Mouse (Mus musculus) bone marrow macrophage, adult 2 months (primary cell): Measurements from ENCODE around the gene Wnt10a. TPM values are rescaled to one million over a fixed set of nuclear protein-coding genes. Genes with fewer than 3 reads are reported as not detected.
"Not testable (repeated sequence)": the region's sequence is repeated elsewhere in the genome, so short reads cannot be mapped to it uniquely, and the experiment has no call there.

ENCODE experiments used
- H3K27ac ChIP-seq: 2 replicates; pipeline ENCODE4 v1.5.1; 2012; ENCODE audit warnings: low read depth, low read length; ENCODE audit not compliant: insufficient read depth
- H3K4me1 ChIP-seq: 2 replicates; pipeline ENCODE4 v1.6.1; 2012; ENCODE audit warnings: low read length; ENCODE audit not compliant: control insufficient read depth, insufficient read depth
- H3K4me3 ChIP-seq: 2 replicates; pipeline ENCODE4 v1.5.1; 2012; ENCODE audit warnings: mild to moderate bottlenecking, low read length, moderate library complexity; ENCODE audit not compliant: insufficient read depth
- CTCF ChIP-seq: IDR thresholded peaks from 2 replicates; pipeline ENCODE4 v1.5.1; 2012; ENCODE audit warnings: low read depth, mild to moderate bottlenecking, low read length, moderate library complexity
- POLR2A ChIP-seq: IDR thresholded peaks from 2 replicates; pipeline ENCODE4 v1.6.1; 2012; ENCODE audit warnings: mild to moderate bottlenecking, low read depth, low read length, borderline replicate concordance
- polyA plus RNA-seq: library from polyadenylated mRNA; stranded (reverse); fragments of >200 nt; gene quantifications from 2 replicates; pipeline ENCODE4 v1.2.4, GENCODE M21; 2012; ENCODE audit not compliant: missing spikeins, insufficient read depth, insufficient read length

The Wnt10a gene
- polyA plus RNA-seq, 1 experiment: not detected

DNA sequence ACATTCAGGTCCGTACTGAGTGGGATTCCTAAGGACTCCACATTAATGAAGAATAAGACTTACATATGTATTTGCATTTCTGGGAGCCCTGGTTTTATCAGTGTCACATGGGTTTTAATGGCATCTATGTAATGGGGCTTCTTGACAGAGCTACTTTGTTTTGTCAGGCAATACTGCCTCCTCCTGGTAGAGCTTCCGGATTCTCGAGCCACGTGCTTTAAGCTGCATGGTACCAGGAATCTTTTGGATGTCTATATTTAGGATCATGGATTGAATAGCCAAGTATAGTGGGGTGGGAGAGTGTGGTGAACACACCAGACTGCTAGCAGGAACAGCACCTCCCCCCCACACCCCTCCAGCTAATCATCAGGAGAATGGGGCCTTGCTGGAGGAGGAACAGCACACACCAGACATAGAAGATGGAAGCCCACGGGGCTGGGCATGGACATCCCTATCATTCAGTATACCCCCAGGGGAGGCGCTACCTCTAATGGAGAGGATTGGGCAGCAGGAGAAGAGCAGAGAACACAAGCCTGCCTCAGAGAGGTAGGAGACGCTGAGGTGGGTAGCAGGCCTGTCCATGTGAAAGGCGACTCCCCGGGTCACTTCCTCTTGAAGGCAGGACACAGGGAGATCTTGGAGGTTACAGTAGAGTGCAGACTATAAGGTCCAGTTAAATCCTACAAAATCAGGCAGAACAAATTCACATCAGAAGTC, 23.8 kb downstream of the Wnt10a start:
- peaks cover 8% of the 10 kb centered on the region for H3K4me1 ChIP-seq
- TF ChIP-seq POLR2A: no peak
- no peak for TF ChIP-seq CTCF
- H3K27ac ChIP-seq: no peak overlapping the region
- no peak overlapping the region for H3K4me3 ChIP-seq

GRCm38 (mm10) chr1:74815965-74816364, 24.6 kb downstream of the Wnt10a start:
- H3K27ac ChIP-seq, H3K4me1 ChIP-seq, H3K4me3 ChIP-seq: not testable (repeated sequence)

DNA sequence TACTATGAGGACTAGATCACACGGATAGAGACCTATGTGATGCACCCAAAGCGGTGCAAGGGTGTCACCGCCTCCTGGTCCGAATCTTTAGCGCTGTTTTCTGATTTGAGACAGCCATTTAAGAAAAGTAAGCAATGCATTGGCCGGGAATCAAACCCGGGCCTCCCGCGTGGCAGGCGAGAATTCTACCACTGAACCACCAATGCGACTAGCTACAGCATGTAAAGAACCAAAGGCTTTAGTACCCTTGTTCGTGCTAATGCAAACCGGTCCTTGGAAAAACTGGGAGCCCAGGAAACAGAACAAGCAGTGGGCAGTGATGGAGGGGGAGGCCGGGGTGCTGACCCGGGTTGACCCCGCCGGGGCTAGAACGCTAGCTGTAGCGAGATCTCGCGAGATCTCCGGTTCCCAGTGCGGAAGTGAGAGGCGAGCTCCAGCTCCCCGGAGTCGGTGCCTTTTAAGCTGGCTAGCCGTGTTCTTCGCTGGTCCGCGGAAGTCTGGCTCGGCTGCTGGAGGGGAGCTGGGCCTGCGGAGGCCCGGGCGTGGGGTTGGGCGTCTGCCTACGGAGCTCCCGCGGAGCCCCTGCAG, 25.4 kb downstream of the Wnt10a start:
- peak overlapping the region; percentile 80 for H3K27ac ChIP-seq
- peak overlapping the region; percentile 87 for H3K4me3 ChIP-seq
- TF ChIP-seq CTCF: no peak
- no peak for TF ChIP-seq POLR2A
- H3K4me1 ChIP-seq: peaks cover 8% of the 10 kb centered on the region

- H3K4me1 ChIP-seq: peaks cover 8% of the 10 kb centered on the region
- peak overlapping the region; percentile 80 for H3K27ac ChIP-seq
- H3K4me3 ChIP-seq: peak overlapping the region; percentile 87
- TF ChIP-seq POLR2A: no peak
- no peak for TF ChIP-seq CTCF
These were observed 25.9 kb downstream of the Wnt10a start for GRCm38 (mm10) chr1:74817219-74817618.

GRCm38 (mm10) chr1:74818509-74818908, 27.2 kb downstream of the Wnt10a start:
- TF ChIP-seq POLR2A: no peak
- TF ChIP-seq CTCF: no peak
- H3K4me3 ChIP-seq: no peak overlapping the region

DNA sequence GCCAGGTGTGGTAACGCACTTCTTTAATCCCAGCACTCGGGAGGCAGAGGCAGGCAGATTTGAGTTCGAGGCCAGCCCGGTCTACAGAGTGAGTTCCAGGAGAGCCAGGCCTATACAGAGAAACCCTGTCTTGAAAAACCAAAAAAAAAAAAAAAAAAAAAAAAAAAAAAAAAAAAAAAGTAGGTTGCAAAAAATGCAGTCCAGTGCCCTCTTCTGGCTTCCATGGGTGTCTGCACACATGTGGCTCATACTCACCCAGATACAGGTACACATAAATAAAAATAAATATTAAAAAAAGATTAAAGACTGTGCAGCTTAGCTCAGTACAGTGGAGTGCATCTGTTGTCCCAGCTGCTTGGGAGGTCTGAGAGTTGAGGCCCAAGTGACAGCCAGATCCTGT, 32.3 kb downstream of the Wnt10a start:
- not testable (repeated sequence) for H3K4me3 ChIP-seq, H3K27ac ChIP-seq, H3K4me1 ChIP-seq

More at GRCm38 (mm10) chr1:74818509-74818908, 27.2 kb downstream of the Wnt10a start:
- Histone ChIP-seq H3K4me1 (peaks cover 8% of the 10 kb centered on the region), H3K27ac (no peak overlapping the region)

DNA sequence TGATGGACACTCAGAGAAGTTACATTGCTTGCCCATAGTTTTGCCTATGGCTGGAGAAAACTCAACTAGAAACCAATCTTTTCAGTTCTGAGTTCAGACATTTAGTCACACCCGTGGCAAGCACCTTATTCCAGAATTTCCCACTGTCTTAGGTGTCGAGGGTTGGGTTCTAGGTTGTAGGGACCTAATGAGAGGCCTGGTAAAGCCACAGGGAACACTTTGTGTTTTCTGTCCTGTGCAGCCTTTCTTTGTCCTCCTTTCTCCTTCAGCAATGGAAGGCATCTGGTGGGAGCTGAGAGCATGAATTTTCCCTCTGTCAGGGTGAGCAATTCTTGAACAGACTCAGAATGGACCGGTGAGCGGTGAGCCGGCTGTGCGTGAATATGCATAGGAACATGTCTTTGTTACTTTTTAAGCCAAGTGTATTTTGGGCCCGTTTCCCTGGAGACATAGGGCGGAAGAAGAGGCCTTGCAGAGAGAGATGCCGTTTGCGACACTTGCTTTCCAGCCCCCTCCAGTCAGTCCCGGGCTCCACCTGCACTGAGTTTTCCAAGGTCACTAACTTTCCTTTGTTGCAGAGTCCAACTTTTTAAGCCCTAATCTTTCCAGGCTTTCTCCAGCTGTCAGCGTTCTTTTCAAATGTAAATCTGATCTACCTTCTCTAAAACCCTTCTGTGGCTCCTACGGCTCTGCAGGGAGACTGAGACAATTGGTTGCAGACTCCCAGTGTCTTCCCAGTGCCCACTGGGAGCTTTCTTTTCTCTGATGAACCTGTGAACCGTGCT, 33.4 kb downstream of the Wnt10a start:
- H3K4me3 ChIP-seq: no peak overlapping the region
- no peak for TF ChIP-seq POLR2A
- no peak for TF ChIP-seq CTCF
- no peak overlapping the region for H3K27ac ChIP-seq
- H3K4me1 ChIP-seq: peaks cover 3% of the 10 kb centered on the region

- Histone ChIP-seq H3K27ac (no peak overlapping the region), H3K4me3 (no peak overlapping the region), H3K4me1 (peaks cover 9% of the 10 kb centered on the region)
- TF ChIP-seq POLR2A (no peak), CTCF (no peak)
These were observed 38.7 kb downstream of the Wnt10a start for GRCm38 (mm10) chr1:74830061-74830460.

GRCm38 (mm10) chr1:74833255-74833654, 41.9 kb downstream of the Wnt10a start:
- no peak for TF ChIP-seq POLR2A
- no peak overlapping the region for H3K27ac ChIP-seq
- H3K4me1 ChIP-seq: peaks cover 9% of the 10 kb centered on the region
- no peak overlapping the region for H3K4me3 ChIP-seq

GRCm38 (mm10) chr1:74843090-74843489, 51.8 kb downstream of the Wnt10a start:
- Histone ChIP-seq H3K4me3 (no peak overlapping the region), H3K4me1 (no peaks in the 10 kb centered on the region), H3K27ac (no peak overlapping the region)
- TF ChIP-seq POLR2A: no peak
- no peak for TF ChIP-seq CTCF
